Mouse (Mus musculus) naive thymus-derived CD4-positive, alpha-beta T cell, adult 2 months (primary cell): ENCODE measurements around the gene Ulk4.
"Not testable (repeated sequence)": the region's sequence is repeated elsewhere in the genome, so short reads cannot be mapped to it uniquely, and the experiment has no call there.

Source experiments
- DNase-seq: peaks from one replicate; pipeline ENCODE4 v3.0.0-alpha.2; 2011; ENCODE audit warnings: low read depth

The Ulk4 gene

GRCm38 (mm10) chr9:120933886-120934758 is 342.9 kb downstream of the Ulk4 start:
- peak; percentile 61 for DNase-seq

- DNase-seq, result no peak
Observed at GRCm38 (mm10) chr9:120933587-120933885, 343.5 kb downstream of the Ulk4 start.

- DNase-seq, result peak; percentile 98
Observed at GRCm38 (mm10) chr9:120932797-120933586, 344.0 kb downstream of the Ulk4 start.

GRCm38 (mm10) chr9:120932371-120932770 is 344.6 kb downstream of the Ulk4 start:
- no peak for DNase-seq

- DNase-seq, result no peak
Observed at GRCm38 (mm10) chr9:120930811-120931210, 346.2 kb downstream of the Ulk4 start.

GRCm38 (mm10) chr9:120930021-120930420 is 347.0 kb downstream of the Ulk4 start:
- no peak for DNase-seq

- DNase-seq, result no peak
Observed at GRCm38 (mm10) chr9:120929081-120929480, 347.9 kb downstream of the Ulk4 start, which contains the start of gene Ctnnb1. Gene Ctnnb1 (plus strand): TSS chr9:120929216.

GRCm38 (mm10) chr9:120926939-120927606 is 349.9 kb downstream of the Ulk4 start:
- no peak for DNase-seq

GRCm38 (mm10) chr9:120926126-120926525 is 350.9 kb downstream of the Ulk4 start:
- no peak for DNase-seq

- peak; percentile 54 for DNase-seq
Observed at GRCm38 (mm10) chr9:120919130-120919529, 357.9 kb downstream of the Ulk4 start.

- no peak for DNase-seq
Observed at GRCm38 (mm10) chr9:120918642-120919041, 358.4 kb downstream of the Ulk4 start.

GRCm38 (mm10) chr9:120918211-120918610 is 358.8 kb downstream of the Ulk4 start:
- no peak for DNase-seq

- not testable (repeated sequence) for DNase-seq
Observed at GRCm38 (mm10) chr9:120917619-120918018, 359.4 kb downstream of the Ulk4 start.

GRCm38 (mm10) chr9:120914877-120915459 is 362.0 kb downstream of the Ulk4 start:
- peak; percentile 76 for DNase-seq

GRCm38 (mm10) chr9:120914429-120914828 is 362.6 kb downstream of the Ulk4 start:
- no peak for DNase-seq

- no peak for DNase-seq
Observed at GRCm38 (mm10) chr9:120913152-120913551, 363.8 kb downstream of the Ulk4 start.

- DNase-seq, result no peak
Observed at GRCm38 (mm10) chr9:120908461-120908860, 368.5 kb downstream of the Ulk4 start.
